Mouse (Mus musculus) embryonic fibroblast, embryonic 13.5 days (primary cell): ENCODE measurements around the gene Narfl.
"Not testable (repeated sequence)": the region's sequence is repeated elsewhere in the genome, so short reads cannot be mapped to it uniquely, and the experiment has no call there.

Experiments used
- CTCF ChIP-seq: IDR thresholded peaks from 2 replicates; pipeline ENCODE4 v1.5.1; 2011; ENCODE audit warnings: mild to moderate bottlenecking, control low read depth, low read length, moderate library complexity, borderline replicate concordance; ENCODE audit not compliant: insufficient read depth
- POLR2A ChIP-seq: IDR thresholded peaks from 2 replicates; pipeline ENCODE4 v1.6.1; 2011; ENCODE audit warnings: low read depth, mild to moderate bottlenecking, control low read depth, low read length, moderate library complexity

DNA sequence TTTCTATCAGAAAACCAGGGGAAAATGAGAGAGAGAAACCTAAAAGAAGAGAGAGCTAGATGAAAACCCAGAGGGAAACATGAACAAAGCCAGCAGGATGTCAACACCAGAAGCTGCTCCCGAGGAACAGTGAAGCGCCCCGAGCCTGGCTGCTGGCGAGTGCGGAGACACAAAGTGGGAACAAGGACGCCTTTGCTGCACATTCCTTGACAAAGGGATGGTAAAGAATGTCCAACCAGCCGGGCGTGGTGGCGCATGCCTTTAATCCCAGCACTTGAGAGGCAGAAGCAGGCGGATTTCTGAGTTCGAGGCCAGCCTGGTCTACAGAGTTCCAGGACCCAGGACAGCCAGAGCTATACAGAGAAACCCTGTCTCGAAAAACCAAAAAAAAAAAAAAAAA lies 32.1 kb upstream of the Narfl start:
- not testable (repeated sequence) for TF ChIP-seq CTCF, POLR2A
